Mouse (Mus musculus): Measurements from ENCODE around the gene Thrb.

DNA sequence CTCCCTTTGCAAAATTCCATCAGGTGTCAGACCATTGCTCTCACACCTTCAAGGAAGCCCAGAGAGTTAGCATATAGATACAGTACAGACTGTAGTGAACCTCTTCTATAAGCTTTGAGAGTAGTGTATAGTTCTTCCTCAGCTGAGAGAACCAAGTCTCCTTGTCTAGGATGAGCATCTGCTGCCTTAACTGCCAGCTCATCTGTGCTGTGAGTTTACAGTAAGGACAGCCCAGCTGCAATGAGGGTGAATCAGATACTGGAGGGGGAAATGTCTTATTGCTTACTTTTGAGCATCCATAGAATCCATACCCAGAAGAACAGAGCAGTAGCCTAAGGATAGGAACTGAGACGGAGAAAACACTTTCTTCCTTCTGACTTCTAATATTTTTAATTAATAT lies 367.8 kb downstream of the Thrb start:
- no peak for TF ChIP-seq CTCF (IDR thresholded peaks at IDR 0.05; ENCODE audit: low read depth)
- no peak for TF ChIP-seq EP300 (IDR thresholded peaks at IDR 0.05; ENCODE audit: low read depth)

Measured in liver, embryonic 14.5 days (tissue).